Mouse (Mus musculus) kidney, postnatal 0 days (tissue): ENCODE measurements at regions not wholly inside any gene's neighbourhood (a gene's known extent, or its start where the extent isn't known, plus 50 kb on each side); places are given as distances from the start of the nearest gene placed in this dataset.

Experiments
- ATAC-seq: fragments of 200-750 bp; cut with Nextera tagmentation; replicated peaks from 2 replicates; pipeline ENCODE4 v1.8.0; 2017; ENCODE audit warnings: low read depth, moderate number of reproducible peaks, moderate TSS enrichment, moderate library complexity; ENCODE audit not compliant: low FRiP score
- DNase-seq: peaks from one replicate; pipeline ENCODE4 v3.0.0-alpha.2; 2016; ENCODE audit warnings: low spot score
- H3K27ac ChIP-seq: fragments of 300-500 bp; sonication (generic); 2 replicates; pipeline ENCODE4 v1.5.1; 2014; ENCODE audit warnings: mild to moderate bottlenecking
- H3K27me3 ChIP-seq: fragments of 300-500 bp; sonication (generic); 2 replicates; pipeline ENCODE4 v1.6.1; 2014; ENCODE audit warnings: low read length, mixed read lengths; ENCODE audit not compliant: insufficient read depth
- H3K36me3 ChIP-seq: fragments of 300-500 bp; sonication (generic); 2 replicates; pipeline ENCODE4 v1.6.1; 2014; ENCODE audit warnings: low read length, mixed read lengths; ENCODE audit not compliant: insufficient read depth
- H3K4me1 ChIP-seq: fragments of 300-500 bp; sonication (generic); replicated peaks from 2 replicates; pipeline ENCODE4 v1.6.1; 2014; ENCODE audit warnings: antibody characterized with exemption, low read length, mixed read lengths; ENCODE audit not compliant: insufficient read depth
- H3K4me2 ChIP-seq: fragments of 300-500 bp; sonication (generic); 2 replicates; pipeline ENCODE4 v1.6.1; 2014; ENCODE audit warnings: mild to moderate bottlenecking, low read length, moderate library complexity, mixed read lengths
- H3K4me3 ChIP-seq: fragments of 300-500 bp; sonication (generic); replicated peaks from 2 replicates; pipeline ENCODE4 v1.5.1; 2014; ENCODE audit warnings: low read depth, low read length
- H3K9ac ChIP-seq: fragments of 300-500 bp; sonication (generic); 2 replicates; pipeline ENCODE4 v1.6.1; 2014; ENCODE audit warnings: low read depth, low read length
- H3K9me3 ChIP-seq: fragments of 300-500 bp; sonication (generic); replicated peaks from 2 replicates; pipeline ENCODE4 v1.6.1; 2016; ENCODE audit warnings: low read length, inconsistent platforms, mixed read lengths
- CTCF ChIP-seq: IDR thresholded peaks from 2 replicates; pipeline ENCODE4 v1.5.1; 2016; ENCODE audit warnings: antibody characterized with exemption, low read depth, mild to moderate bottlenecking, moderate library complexity
- WGBS: fragments of 180-500 bp; shearing (Covaris S2); extraction: QIAGEN DNeasy Blood & Tissue Kit; methylation state at CpG from one replicate; pipeline ENCODE4 v1.1.7; 2014; 5-methylcytosine and 5-hydroxymethylcytosine counted together

GRCm38 (mm10) chr1:176683146-176683545 is 130.7 kb downstream of the Cep170 start:
- H3K27me3 ChIP-seq = no peaks in the 10 kb centered on the region
- no peaks in the 10 kb centered on the region for H3K9me3 ChIP-seq
- H3K9ac ChIP-seq = no peak overlapping the region
- 76% methylated on average over 6 of the region's 6 CpGs for WGBS
- no peaks in the 10 kb centered on the region for H3K36me3 ChIP-seq
- no peak overlapping the region for H3K4me2 ChIP-seq
- H3K4me1 ChIP-seq = no peaks in the 10 kb centered on the region
- no peak for TF ChIP-seq CTCF
- no peak overlapping the region for H3K4me3 ChIP-seq
- DNase-seq (no peak), ATAC-seq (no peak)
- H3K27ac ChIP-seq = no peak overlapping the region

GRCm38 (mm10) chr1:176681971-176682370 is 131.9 kb downstream of the Cep170 start:
- no peak for ATAC-seq
- H3K36me3 ChIP-seq = no peaks in the 10 kb centered on the region
- WGBS = 75% methylated on average over 8 of the region's 8 CpGs
- H3K9me3 ChIP-seq = no peaks in the 10 kb centered on the region
- no peak overlapping the region for H3K27ac ChIP-seq
- H3K4me2 ChIP-seq = no peak overlapping the region
- DNase-seq = no peak
- no peaks in the 10 kb centered on the region for H3K4me1 ChIP-seq
- no peaks in the 10 kb centered on the region for H3K27me3 ChIP-seq
- no peak overlapping the region for H3K4me3 ChIP-seq
- H3K9ac ChIP-seq = no peak overlapping the region
- TF ChIP-seq CTCF = no peak

GRCm38 (mm10) chr1:176675184-176675583 is 138.7 kb downstream of the Cep170 start:
- Histone ChIP-seq H3K9ac (no peak overlapping the region), H3K4me1 (no peaks in the 10 kb centered on the region), H3K27ac (no peak overlapping the region), H3K27me3 (no peaks in the 10 kb centered on the region), H3K36me3 (no peaks in the 10 kb centered on the region), H3K4me2 (no peak overlapping the region), H3K9me3 (no peaks in the 10 kb centered on the region), H3K4me3 (no peak overlapping the region)
- ATAC-seq (no peak), DNase-seq (no peak)
- no peak for TF ChIP-seq CTCF

- ATAC-seq = no peak
- no peak for TF ChIP-seq CTCF
Measured at GRCm38 (mm10) chr1:176671081-176671480, 142.8 kb downstream of the Cep170 start.

GRCm38 (mm10) chr1:176667552-176668306 is 146.1 kb downstream of the Cep170 start:
- no peaks in the 10 kb centered on the region for H3K4me1 ChIP-seq
- no peaks in the 10 kb centered on the region for H3K9me3 ChIP-seq
- H3K4me3 ChIP-seq = no peak overlapping the region
- no peak overlapping the region for H3K9ac ChIP-seq
- no peak overlapping the region for H3K27ac ChIP-seq
- no peaks in the 10 kb centered on the region for H3K27me3 ChIP-seq
- ATAC-seq (no peak), DNase-seq (no peak)
- 59% methylated on average over 8 of the region's 8 CpGs for WGBS
- TF ChIP-seq CTCF = no peak
- H3K4me2 ChIP-seq = no peak overlapping the region
- no peaks in the 10 kb centered on the region for H3K36me3 ChIP-seq

More at GRCm38 (mm10) chr1:176671081-176671480, 142.8 kb downstream of the Cep170 start:
- no peaks in the 10 kb centered on the region for H3K27me3 ChIP-seq
- no peaks in the 10 kb centered on the region for H3K36me3 ChIP-seq
- H3K4me2 ChIP-seq = no peak overlapping the region
- H3K9me3 ChIP-seq = no peaks in the 10 kb centered on the region
- no peak overlapping the region for H3K9ac ChIP-seq
- 72% methylated on average over 3 of the region's 3 CpGs for WGBS
- H3K4me3 ChIP-seq = no peak overlapping the region
- no peaks in the 10 kb centered on the region for H3K4me1 ChIP-seq
- no peak for DNase-seq
- no peak overlapping the region for H3K27ac ChIP-seq

- Histone ChIP-seq H3K27me3 (no peaks in the 10 kb centered on the region), H3K36me3 (no peaks in the 10 kb centered on the region), H3K4me2 (no peak overlapping the region), H3K4me1 (no peaks in the 10 kb centered on the region), H3K27ac (no peak overlapping the region), H3K9ac (no peak overlapping the region), H3K9me3 (no peaks in the 10 kb centered on the region), H3K4me3 (no peak overlapping the region)
- 88% methylated on average over 6 of the region's 6 CpGs for WGBS
- ATAC-seq (no peak), DNase-seq (no peak)
- no peak for TF ChIP-seq CTCF
Measured at GRCm38 (mm10) chr1:176660286-176660685, 153.6 kb downstream of the Cep170 start.

GRCm38 (mm10) chr1:176658639-176659038 is 155.2 kb downstream of the Cep170 start:
- H3K4me1 ChIP-seq = no peaks in the 10 kb centered on the region
- ATAC-seq = no peak

More at GRCm38 (mm10) chr1:176658639-176659038, 155.2 kb downstream of the Cep170 start:
- Histone ChIP-seq H3K9ac (no peak overlapping the region), H3K36me3 (no peaks in the 10 kb centered on the region), H3K9me3 (no peaks in the 10 kb centered on the region), H3K27me3 (no peaks in the 10 kb centered on the region), H3K4me2 (no peak overlapping the region), H3K27ac (no peak overlapping the region), H3K4me3 (no peak overlapping the region)
- DNase-seq = no peak
- peak; percentile 33 for TF ChIP-seq CTCF
